Mouse (Mus musculus) hindbrain, embryonic 11.5 days (tissue): ENCODE results near the gene Hoxc5. TPM values are rescaled to one million over a fixed set of nuclear protein-coding genes. Genes with fewer than 3 reads are reported as not detected.

Experiments used
- ATAC-seq: fragments of 200-750 bp; cut with Nextera tagmentation; 2 replicates; pipeline ENCODE4 v1.8.0; 2017; ENCODE audit warnings: mild to moderate bottlenecking, moderate TSS enrichment, moderate library complexity; ENCODE audit not compliant: low FRiP score
- DNase-seq: peaks from one replicate; pipeline ENCODE4 v3.0.0-alpha.2; 2015; ENCODE audit warnings: low spot score
- H3K27ac ChIP-seq: fragments of 300-500 bp; sonication (generic); 2 replicates; pipeline ENCODE4 v1.5.1; 2014; ENCODE audit warnings: mild to moderate bottlenecking, low read depth, low read length
- H3K27me3 ChIP-seq: fragments of 300-500 bp; sonication (generic); 2 replicates; pipeline ENCODE4 v1.6.1; 2014; ENCODE audit warnings: mild to moderate bottlenecking, low read length, moderate library complexity, mixed read lengths; ENCODE audit not compliant: control insufficient read depth, insufficient read depth
- H3K36me3 ChIP-seq: fragments of 300-500 bp; sonication (generic); 2 replicates; pipeline ENCODE4 v1.6.1; 2014; ENCODE audit warnings: mild to moderate bottlenecking, low read length, moderate library complexity, mixed read lengths; ENCODE audit not compliant: control insufficient read depth, insufficient read depth
- H3K4me1 ChIP-seq: fragments of 300-500 bp; sonication (generic); replicated peaks from 2 replicates; pipeline ENCODE4 v1.6.1; 2014; ENCODE audit warnings: low read length, mixed read lengths; ENCODE audit not compliant: control insufficient read depth, insufficient read depth
- H3K4me2 ChIP-seq: fragments of 300-500 bp; sonication (generic); replicated peaks from 2 replicates; pipeline ENCODE4 v1.6.1; 2014; ENCODE audit warnings: mild to moderate bottlenecking, low read depth, low read length
- H3K4me3 ChIP-seq: fragments of 300-500 bp; sonication (generic); 2 replicates; pipeline ENCODE4 v1.5.1; 2014; ENCODE audit warnings: low read depth, low read length
- H3K9ac ChIP-seq: fragments of 300-500 bp; sonication (generic); 2 replicates; pipeline ENCODE4 v1.6.1; 2014; ENCODE audit warnings: low read depth, low read length
- H3K9me3 ChIP-seq: fragments of 300-500 bp; sonication (generic); 2 replicates; pipeline ENCODE4 v1.6.1; 2016; ENCODE audit warnings: low read length; ENCODE audit not compliant: control insufficient read depth
- WGBS: fragments of 180-500 bp; shearing (Covaris S2); extraction: QIAGEN DNeasy Blood & Tissue Kit; methylation state at CpG from one replicate; pipeline ENCODE4 v1.1.7; 2014; 5-methylcytosine and 5-hydroxymethylcytosine counted together
- polyA plus RNA-seq: library from polyadenylated mRNA; unstranded; fragments of >200 nt; fragmentation: Nextera tagmentation; extraction: Ambion mirVana; gene quantifications from 2 replicates; pipeline ENCODE4 v1.2.1, GENCODE M21; 2014

Hoxc5 gene
- polyA plus RNA-seq, 1 experiment from 2014 or later = 21.0 TPM

DNA sequence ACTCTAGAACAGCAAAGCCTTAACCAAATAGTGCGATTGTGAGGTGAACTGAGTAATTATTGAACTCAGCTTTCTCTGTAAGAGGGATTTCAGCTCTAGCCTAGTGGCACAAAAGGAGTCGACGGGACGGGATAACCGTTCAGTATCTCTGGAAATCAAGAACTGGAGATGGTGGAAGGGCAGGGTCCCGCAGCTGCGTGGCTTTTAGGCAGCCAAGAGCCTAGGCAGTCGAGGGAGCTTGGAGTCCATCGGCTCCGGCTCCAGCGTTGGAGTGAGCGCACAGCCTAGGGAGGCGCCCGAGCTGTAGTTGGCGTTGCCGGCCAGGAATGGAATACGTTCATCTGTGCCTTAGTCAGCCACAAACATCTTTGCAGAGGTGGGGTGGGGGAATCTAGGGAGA is 38.1 kb downstream of the Hoxc5 start:
- H3K4me3 ChIP-seq = no peak overlapping the region
- no peaks in the 10 kb centered on the region for H3K9me3 ChIP-seq
- H3K4me1 ChIP-seq = no peaks in the 10 kb centered on the region
- H3K27ac ChIP-seq = no peak overlapping the region
- DNase-seq (peak; percentile 61), ATAC-seq (no peak)
- no peak overlapping the region for H3K9ac ChIP-seq
- H3K27me3 ChIP-seq = peaks cover 99% of the 10 kb centered on the region
- H3K36me3 ChIP-seq = no peaks in the 10 kb centered on the region
- H3K4me2 ChIP-seq = no peak overlapping the region
- under 1% methylated on average over 17 of the region's 17 CpGs for WGBS

GRCm38 (mm10) chr15:103005797-103006196 is 38.6 kb downstream of the Hoxc5 start:
- H3K27me3 ChIP-seq = peaks cover 99% of the 10 kb centered on the region
- no peak overlapping the region for H3K4me2 ChIP-seq
- no peak overlapping the region for H3K9ac ChIP-seq

GRCm38 (mm10) chr15:103006326-103006725 is 39.1 kb downstream of the Hoxc5 start:
- peaks cover 99% of the 10 kb centered on the region for H3K27me3 ChIP-seq
- 12% methylated on average over 1 of the region's 1 CpGs for WGBS
- H3K4me2 ChIP-seq = no peak overlapping the region
- H3K36me3 ChIP-seq = no peaks in the 10 kb centered on the region
- H3K9me3 ChIP-seq = no peaks in the 10 kb centered on the region
- H3K4me1 ChIP-seq = no peaks in the 10 kb centered on the region
- no peak overlapping the region for H3K4me3 ChIP-seq
- ATAC-seq (no peak), DNase-seq (no peak)
- H3K9ac ChIP-seq = no peak overlapping the region
- no peak overlapping the region for H3K27ac ChIP-seq

More at GRCm38 (mm10) chr15:103005797-103006196, 38.6 kb downstream of the Hoxc5 start:
- Histone ChIP-seq H3K36me3 (no peaks in the 10 kb centered on the region), H3K9me3 (no peaks in the 10 kb centered on the region), H3K27ac (no peak overlapping the region), H3K4me3 (no peak overlapping the region), H3K4me1 (no peaks in the 10 kb centered on the region)
- ATAC-seq (no peak), DNase-seq (peak; percentile 56)
- 1% methylated on average over 5 of the region's 5 CpGs for WGBS

GRCm38 (mm10) chr15:103009265-103010111 is 42.2 kb downstream of the Hoxc5 start:
- Histone ChIP-seq H3K27me3 (peaks cover 98% of the 10 kb centered on the region), H3K27ac (no peak overlapping the region), H3K4me2 (peak overlapping the region; percentile 27), H3K36me3 (no peaks in the 10 kb centered on the region), H3K4me3 (peak overlapping the region; percentile 19; the same call in 1 of the 2 replicates), H3K4me1 (peaks cover 2% of the 10 kb centered on the region; the same call in 1 of the 2 replicates), H3K9me3 (no peaks in the 10 kb centered on the region), H3K9ac (peak overlapping the region; percentile 36; the same call in 1 of the 2 replicates)
- WGBS = 2% methylated on average over 27 of the region's 27 CpGs
- ATAC-seq (no peak), DNase-seq (peak; percentile 59)

DNA sequence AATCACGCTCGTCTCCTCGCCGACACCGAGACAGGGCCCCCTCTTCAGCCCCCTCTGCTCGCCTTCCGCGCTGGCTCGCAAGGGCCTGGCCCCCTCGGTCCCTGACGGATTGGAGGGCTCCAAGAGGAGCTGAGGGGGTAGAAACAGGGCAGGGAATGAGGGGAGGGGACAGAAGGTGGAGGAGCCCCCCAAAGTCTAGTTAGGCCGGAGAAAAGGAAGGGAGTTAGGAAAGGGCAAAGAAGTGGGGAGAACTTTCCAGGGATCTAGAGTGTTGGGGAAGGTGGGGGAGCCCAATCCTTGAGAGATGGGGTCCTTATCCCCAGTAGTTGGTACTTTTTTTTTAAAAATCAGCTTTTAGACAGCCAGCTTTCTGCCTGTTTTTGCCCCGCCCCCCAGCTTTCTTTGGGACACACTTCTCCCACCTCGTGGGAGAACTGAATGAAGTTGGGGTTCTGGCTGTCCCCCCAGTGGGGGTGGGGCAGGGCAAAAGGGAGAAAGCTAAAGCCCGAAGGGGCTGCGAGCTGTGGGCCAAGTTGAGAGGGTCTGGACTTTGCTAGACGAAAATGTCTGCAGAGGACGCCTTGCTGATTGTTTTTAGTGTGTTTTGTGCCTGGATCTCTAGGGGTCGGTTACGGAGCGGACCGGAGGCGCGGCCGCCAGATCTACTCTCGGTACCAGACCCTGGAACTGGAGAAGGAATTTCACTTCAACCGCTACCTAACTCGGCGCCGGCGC is 43.0 kb downstream of the Hoxc5 start:
- Histone ChIP-seq H3K27ac (no peak overlapping the region), H3K4me2 (peak overlapping the region; percentile 27), H3K9ac (peak overlapping the region; percentile 36), H3K27me3 (peaks cover 98% of the 10 kb centered on the region), H3K9me3 (no peaks in the 10 kb centered on the region), H3K4me1 (peaks cover 2% of the 10 kb centered on the region; the same call in 1 of the 2 replicates), H3K4me3 (peak overlapping the region; percentile 19; the same call in 1 of the 2 replicates), H3K36me3 (no peaks in the 10 kb centered on the region)
- DNase-seq (peak; percentile 62), ATAC-seq (no peak)
- WGBS = 1% methylated on average over 31 of the region's 31 CpGs

GRCm38 (mm10) chr15:103010847-103011555 is 43.8 kb downstream of the Hoxc5 start:
- no peaks in the 10 kb centered on the region for H3K9me3 ChIP-seq
- no peak overlapping the region for H3K27ac ChIP-seq
- peaks cover 98% of the 10 kb centered on the region for H3K27me3 ChIP-seq
- H3K36me3 ChIP-seq = no peaks in the 10 kb centered on the region
- H3K4me2 ChIP-seq = peak overlapping the region; percentile 27
- H3K4me3 ChIP-seq = peak overlapping the region; percentile 0; the same call in 1 of the 2 replicates
- 2% methylated on average over 28 of the region's 28 CpGs for whole genome bisulfite sequencing
- DNase-seq = peak; percentile 67
- ATAC-seq = no peak
- H3K4me1 ChIP-seq = peaks cover 2% of the 10 kb centered on the region; the same call in 1 of the 2 replicates
- no peak overlapping the region for H3K9ac ChIP-seq

GRCm38 (mm10) chr15:103011928-103012486 is 44.8 kb downstream of the Hoxc5 start:
- Histone ChIP-seq H3K27ac (no peak overlapping the region), H3K4me3 (peak overlapping the region; percentile 9; the same call in 1 of the 2 replicates), H3K36me3 (no peaks in the 10 kb centered on the region), H3K27me3 (peaks cover 98% of the 10 kb centered on the region), H3K4me2 (peak overlapping the region; percentile 35), H3K9ac (peak overlapping the region; percentile 42), H3K9me3 (no peaks in the 10 kb centered on the region), H3K4me1 (peaks cover 2% of the 10 kb centered on the region; the same call in 1 of the 2 replicates)
- no peak for ATAC-seq
- DNase-seq = peak; percentile 57
- under 1% methylated on average over 26 of the region's 26 CpGs for WGBS
